Mouse (Mus musculus) 3T3-L1 (cell line): ENCODE measurements around the gene Wnt9a.
"Not testable (repeated sequence)": the region's sequence is repeated elsewhere in the genome, so short reads cannot be mapped to it uniquely, and the experiment has no call there.

Source experiments
- DNase-seq: peaks from one replicate; pipeline ENCODE4 v3.0.0-alpha.2; 2015; ENCODE audit warnings: low read depth, low spot score

Wnt9a gene

GRCm38 (mm10) chr11:59335150-59335549, 28.4 kb downstream of the Wnt9a start:
- no peak for DNase-seq

DNA sequence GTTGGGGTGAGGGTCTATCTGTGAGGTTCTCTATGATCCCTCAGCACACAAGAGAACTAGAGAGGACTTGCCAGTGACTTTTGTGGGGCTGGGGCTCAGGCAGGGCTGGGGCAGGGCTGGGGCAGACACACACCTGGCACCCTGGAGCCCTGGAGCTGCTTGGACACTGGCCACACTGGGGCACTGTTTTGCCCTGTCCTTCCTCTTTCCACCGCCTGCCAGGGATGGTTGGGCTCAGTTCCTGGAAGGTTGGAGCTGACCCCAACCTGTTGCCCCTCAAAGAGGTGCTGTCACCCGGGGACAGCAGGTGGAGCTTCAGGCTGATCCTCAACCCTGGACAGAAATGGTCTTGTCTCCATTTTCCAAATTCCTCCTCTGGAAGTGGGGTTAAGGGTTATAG, 29.2 kb downstream of the Wnt9a start:
- DNase-seq = no peak

- DNase-seq = no peak
These were observed 29.7 kb downstream of the Wnt9a start for GRCm38 (mm10) chr11:59336381-59336780.

DNA sequence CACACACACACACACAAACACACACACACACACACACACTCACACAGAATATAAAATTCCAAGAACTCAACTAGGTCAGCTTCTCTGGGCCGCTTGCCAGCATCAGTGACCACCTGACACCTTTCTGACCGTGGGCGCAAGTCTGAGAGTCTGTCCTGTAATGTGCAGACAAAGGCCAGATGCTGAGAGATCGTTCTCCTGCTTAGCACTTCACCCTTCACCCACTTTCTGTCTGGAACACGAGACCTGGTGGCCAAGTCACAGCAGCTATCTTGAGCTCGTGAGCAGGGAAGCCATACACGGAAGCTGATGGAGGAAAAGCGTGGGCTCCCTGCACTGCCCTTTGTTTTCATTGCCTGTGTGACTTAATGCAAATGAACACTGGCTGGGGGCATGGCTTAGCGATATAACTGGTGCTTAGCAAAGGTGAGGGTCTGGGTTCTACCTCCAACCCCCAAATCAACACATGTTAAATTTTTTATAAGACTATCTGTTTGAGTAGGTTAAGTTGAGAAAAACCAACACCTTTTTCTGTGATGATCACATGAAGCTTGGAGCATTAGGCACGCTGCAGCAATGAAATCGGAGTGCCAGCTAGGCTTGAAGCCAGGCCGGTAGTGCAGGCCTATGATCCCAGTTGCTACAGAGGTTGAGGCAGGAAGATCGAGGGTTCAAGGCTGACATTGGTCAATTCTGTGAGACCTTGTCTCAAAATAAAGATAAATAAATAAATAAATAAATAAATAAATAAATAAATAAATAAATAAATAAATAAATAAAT, 31.4 kb downstream of the Wnt9a start:
- no peak for DNase-seq

- no peak for DNase-seq
These were observed 32.0 kb downstream of the Wnt9a start for GRCm38 (mm10) chr11:59338736-59339120.

DNA sequence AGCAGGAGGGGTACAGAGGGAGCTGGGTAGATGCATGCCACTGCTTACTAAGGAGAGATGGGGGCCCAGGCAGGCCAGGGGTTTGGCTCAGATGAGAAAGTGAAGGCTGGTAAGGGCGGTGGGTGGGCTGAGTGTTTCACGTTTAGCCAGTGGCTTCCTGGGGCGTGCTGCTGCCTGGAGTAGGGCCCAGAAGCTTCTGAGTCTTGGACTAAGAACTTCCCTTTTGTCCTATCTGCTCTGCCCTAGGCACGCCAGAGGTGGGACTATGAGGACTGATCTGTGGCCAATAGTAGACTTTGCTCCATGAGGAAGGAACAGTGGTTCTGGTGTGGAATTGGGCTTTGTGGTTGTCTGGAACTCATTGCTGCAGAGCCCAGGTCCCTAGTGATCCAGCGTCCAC, 36.2 kb downstream of the Wnt9a start:
- no peak for DNase-seq

- peak; percentile 82 for DNase-seq
These were observed 39.6 kb downstream of the Wnt9a start for GRCm38 (mm10) chr11:59346166-59346910.

GRCm38 (mm10) chr11:59350326-59350725, 43.6 kb downstream of the Wnt9a start:
- peak; percentile 69 for DNase-seq

- no peak for DNase-seq
These were observed 48.1 kb downstream of the Wnt9a start for GRCm38 (mm10) chr11:59354793-59355192.

DNA sequence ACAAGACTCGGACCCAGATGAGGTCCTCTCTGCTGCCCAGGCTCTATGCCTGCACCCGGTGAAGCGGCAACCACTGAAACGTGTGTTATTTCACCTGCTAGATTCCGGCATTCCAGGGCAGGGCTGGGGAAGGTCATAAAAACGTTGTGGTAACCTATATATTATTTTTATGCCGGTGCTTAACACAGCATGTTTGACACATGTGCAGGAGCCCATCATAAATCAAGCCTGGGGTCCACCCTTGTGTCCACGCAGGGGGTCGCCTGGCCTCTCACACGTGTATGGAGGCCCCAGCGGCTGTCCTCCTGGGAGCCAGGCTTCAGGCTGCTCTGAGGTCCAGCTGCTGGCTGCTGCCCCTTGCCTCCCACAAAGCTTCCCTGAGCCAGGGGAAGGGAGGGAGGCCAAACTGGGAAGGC, 50.2 kb downstream of the Wnt9a start:
- DNase-seq = no peak

DNA sequence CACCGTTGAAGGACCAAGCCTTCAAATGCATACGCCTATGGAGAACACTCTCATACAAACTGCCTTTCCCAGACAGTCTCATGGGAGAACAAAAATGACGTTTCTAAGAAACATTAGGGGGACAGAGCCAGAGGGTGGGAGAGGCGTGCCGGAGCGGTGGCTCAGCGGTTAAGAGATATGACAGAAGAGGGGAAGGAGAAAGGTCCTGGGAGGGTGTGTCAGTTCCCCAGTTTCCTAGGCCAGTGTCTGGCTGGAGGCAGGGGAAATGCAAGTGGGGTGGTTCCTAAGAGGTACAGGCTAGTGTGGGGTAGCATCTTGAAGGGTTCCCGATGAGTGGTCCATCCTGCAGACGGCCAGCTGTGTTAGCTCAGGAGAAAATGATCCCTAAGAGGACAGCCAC, 54.6 kb downstream of the Wnt9a start:
- no peak for DNase-seq

- no peak for DNase-seq
These were observed 57.3 kb downstream of the Wnt9a start for GRCm38 (mm10) chr11:59364007-59364406.

DNA sequence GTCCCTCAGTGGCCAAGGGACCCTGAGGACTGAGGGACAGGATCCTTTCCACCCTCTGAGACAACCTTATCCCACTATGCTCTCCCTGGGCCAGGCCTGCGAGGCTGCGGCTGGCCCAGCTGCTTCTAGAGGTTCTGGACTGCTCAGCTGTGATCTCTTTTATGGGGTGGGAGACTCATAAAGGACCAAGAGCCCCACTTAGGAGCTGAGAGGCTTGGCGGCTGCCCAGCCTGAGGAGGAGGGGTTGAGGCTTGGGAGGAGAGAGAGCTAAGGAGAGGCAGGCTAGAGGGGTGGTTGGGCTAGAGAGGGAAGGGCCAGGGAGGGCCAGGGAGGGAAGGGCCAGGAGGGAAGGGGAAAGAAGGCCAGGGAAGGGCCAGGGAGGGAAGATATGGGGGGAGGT, 57.7 kb downstream of the Wnt9a start:
- no peak for DNase-seq

GRCm38 (mm10) chr11:59366031-59366430, 59.3 kb downstream of the Wnt9a start:
- no peak for DNase-seq

GRCm38 (mm10) chr11:59366633-59367032, 59.9 kb downstream of the Wnt9a start:
- peak; percentile 23 for DNase-seq

- not testable (repeated sequence) for DNase-seq
These were observed 61.2 kb downstream of the Wnt9a start for GRCm38 (mm10) chr11:59367955-59368354.

- no peak for DNase-seq
These were observed 63.1 kb downstream of the Wnt9a start for GRCm38 (mm10) chr11:59369848-59370247.

DNA sequence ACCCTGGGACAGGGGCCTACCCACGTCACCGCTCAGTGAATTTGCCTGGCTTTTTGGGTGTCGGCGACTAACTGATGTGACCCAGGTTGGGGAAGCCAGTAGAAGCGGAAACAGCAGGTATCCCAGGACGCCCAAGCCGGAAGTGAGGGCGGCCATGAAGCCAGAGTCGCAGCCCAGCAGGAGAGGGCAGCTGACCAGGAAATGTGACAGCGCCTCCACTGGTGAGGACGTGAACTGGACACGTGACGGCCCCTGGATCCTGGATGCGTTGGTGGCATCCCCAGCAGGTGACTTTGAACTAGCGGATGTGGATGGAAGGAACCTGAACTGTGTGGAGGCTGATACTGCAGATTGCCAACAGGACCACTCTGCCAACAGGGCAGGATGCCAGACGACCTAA, 68.7 kb downstream of the Wnt9a start, which contains the start of gene Prss38:
Gene Prss38 (minus strand): TSS at position 183 of the 400 bp plus-strand sequence.
- no peak for DNase-seq

DNA sequence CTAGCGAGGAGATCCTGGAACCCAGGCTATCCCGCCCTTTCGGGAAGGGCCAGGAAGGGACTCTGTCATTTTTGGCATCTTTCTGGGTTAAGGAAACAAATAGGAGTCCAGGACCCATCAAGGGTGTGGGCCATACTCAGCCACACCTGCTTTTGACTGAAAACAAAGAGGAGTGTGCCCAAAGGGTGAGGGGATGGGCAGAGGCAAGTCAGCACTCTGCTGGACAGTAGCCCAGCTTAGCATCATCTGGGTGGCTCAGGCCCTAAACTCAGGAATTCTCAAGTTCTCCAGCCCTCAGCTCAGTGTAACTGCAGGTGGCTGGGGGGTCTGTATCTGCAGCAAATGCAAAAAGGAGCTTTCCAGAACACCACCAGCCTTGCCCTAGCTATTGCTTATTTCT, 71.3 kb downstream of the Wnt9a start:
- no peak for DNase-seq

GRCm38 (mm10) chr11:59379547-59379946, 72.8 kb downstream of the Wnt9a start:
- DNase-seq = no peak
